Comparison of ENCODE assay signal across 14 mouse cellular contexts in the genomic region with DNA sequence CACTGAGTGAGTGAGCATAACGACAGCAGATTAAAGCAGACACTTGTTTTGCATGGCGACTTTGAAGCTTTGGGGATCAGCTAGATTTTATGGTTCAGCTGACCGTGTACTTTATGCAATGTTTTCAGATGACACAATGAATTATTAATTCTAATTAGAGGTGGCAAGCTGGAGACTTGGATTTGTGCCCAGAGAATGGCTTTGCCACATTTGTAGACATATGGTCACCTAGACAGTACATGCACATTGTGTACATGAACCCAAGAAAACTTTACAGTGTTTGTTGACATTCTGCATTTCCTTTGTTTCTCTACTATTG. TPM values are rescaled to one million over a fixed set of nuclear protein-coding genes. Genes with fewer than 3 reads are reported as not detected.
DNase-seq lines count a peak whose midpoint lies in the region; ATAC-seq lines count a peak whose summit lies in the region.
"Had no signal": no experiment of that assay in that cellular context is flagged by ENCODE, and none has a peak within 500 bp of the region (broad histone marks: within the 10 kb centered on the region; RNA-seq: fewer than 3 reads in every experiment).

No protein-coding gene starts in this region.

- H3K27ac ChIP-seq in forebrain, embryonic 12.5 days, result no peak overlapping the region
- no peak overlapping the region for H3K27ac ChIP-seq in forebrain, embryonic 10.5 days
- no peak overlapping the region for H3K27ac ChIP-seq in hindbrain, embryonic 16.5 days (ENCODE audit: low read depth, low read length)
- H3K27ac ChIP-seq in heart, embryonic 11.5 days (ENCODE audit: low read depth, low read length), result no peak overlapping the region
- H3K27ac ChIP-seq: kidney, embryonic 15.5 days; limb, embryonic 13.5 days had no signal

- DNase-seq in forebrain, embryonic 10.5 days (ENCODE audit: extremely low spot score, low spot score), result no peak
- peak; percentile 73 for DNase-seq in Muller cell, postnatal 12 days (ENCODE audit: inconsistent ontology term)
- peak; percentile 86 for DNase-seq in cerebellum, adult 9-10 months
- DNase-seq in ovary, postnatal 14 days (ENCODE audit: low spot score), result no peak
- DNase-seq in thymus, postnatal 25 days, result no peak
- DNase-seq: heart, postnatal 4 days; layer of hippocampus, postnatal 36 days; lung, embryonic 14.5 days had no signal

- H3K36me3 ChIP-seq in forebrain, embryonic 12.5 days (replicated peaks), result no peaks in the 10 kb centered on the region
- H3K36me3 ChIP-seq in forebrain, embryonic 10.5 days (replicated peaks), result no peaks in the 10 kb centered on the region
- H3K36me3 ChIP-seq in hindbrain, embryonic 16.5 days (ENCODE audit: control insufficient read depth, insufficient read depth, low read length), result no peaks in the 10 kb centered on the region
- H3K36me3 ChIP-seq in heart, embryonic 11.5 days (ENCODE audit: control insufficient read depth, insufficient read depth, low read length), result no peaks in the 10 kb centered on the region
- H3K36me3 ChIP-seq: kidney, embryonic 15.5 days; limb, embryonic 13.5 days had no signal

- no peak overlapping the region for H3K9ac ChIP-seq in forebrain, embryonic 12.5 days
- H3K9ac ChIP-seq in hindbrain, embryonic 16.5 days (ENCODE audit: low read depth, low read length), result no peak overlapping the region
- H3K9ac ChIP-seq in heart, embryonic 11.5 days (ENCODE audit: low read depth, low read length), result no peak overlapping the region
- H3K9ac ChIP-seq: kidney, embryonic 15.5 days; limb, embryonic 13.5 days; lung, embryonic 14.5 days had no signal

- no peak overlapping the region for H3K4me3 ChIP-seq in forebrain, embryonic 12.5 days (replicated peaks)
- no peak overlapping the region for H3K4me3 ChIP-seq in forebrain, embryonic 10.5 days
- no peak overlapping the region for H3K4me3 ChIP-seq in hindbrain, embryonic 16.5 days (ENCODE audit: low read length)
- no peak overlapping the region for H3K4me3 ChIP-seq in heart, embryonic 11.5 days (ENCODE audit: low read depth, low read length)
- H3K4me3 ChIP-seq: kidney, embryonic 15.5 days; limb, embryonic 13.5 days; megakaryocyte, embryonic 14.5 days had no signal

- ATAC-seq in forebrain, embryonic 12.5 days (ENCODE audit: low FRiP score), result peak; percentile 64; the same call in 1 of the 2 replicates
- peak; percentile 88 for ATAC-seq in hindbrain, embryonic 16.5 days
- no peak for ATAC-seq in heart, embryonic 11.5 days (replicated peaks; ENCODE audit: insufficient number of reproducible peaks, low FRiP score, low TSS enrichment)

- H3K9me3 ChIP-seq in forebrain, embryonic 12.5 days, result no peaks in the 10 kb centered on the region
- no peaks in the 10 kb centered on the region for H3K9me3 ChIP-seq in forebrain, embryonic 10.5 days
- H3K9me3 ChIP-seq in hindbrain, embryonic 16.5 days (ENCODE audit: control insufficient read depth, low read length), result no peaks in the 10 kb centered on the region
- H3K9me3 ChIP-seq in heart, embryonic 11.5 days (replicated peaks; ENCODE audit: control insufficient read depth, low read length), result no peaks in the 10 kb centered on the region
- H3K9me3 ChIP-seq: kidney, embryonic 15.5 days; limb, embryonic 13.5 days had no signal

- WGBS in forebrain, embryonic 12.5 days, result 32% methylated on average over 3 of the region's 3 CpGs
- WGBS in forebrain, embryonic 10.5 days, result 71% methylated on average over 3 of the region's 3 CpGs
- WGBS in hindbrain, embryonic 16.5 days, result 30% methylated on average over 3 of the region's 3 CpGs
- 72% methylated on average over 3 of the region's 3 CpGs for WGBS in heart, embryonic 11.5 days (ENCODE audit: insufficient replicate concordance)

- H3K4me2 ChIP-seq in forebrain, embryonic 12.5 days, result no peak overlapping the region
- H3K4me2 ChIP-seq in hindbrain, embryonic 16.5 days (ENCODE audit: low read length), result no peak overlapping the region
- no peak overlapping the region for H3K4me2 ChIP-seq in heart, embryonic 11.5 days
- H3K4me2 ChIP-seq: kidney, embryonic 15.5 days; limb, embryonic 13.5 days; lung, embryonic 14.5 days had no signal

- no peaks in the 10 kb centered on the region for H3K27me3 ChIP-seq in forebrain, embryonic 12.5 days
- H3K27me3 ChIP-seq in forebrain, embryonic 10.5 days (ENCODE audit: poor library complexity, severe bottlenecking), result no peaks in the 10 kb centered on the region
- no peaks in the 10 kb centered on the region for H3K27me3 ChIP-seq in hindbrain, embryonic 16.5 days (replicated peaks; ENCODE audit: control insufficient read depth, insufficient read depth, low read length)
- no peaks in the 10 kb centered on the region for H3K27me3 ChIP-seq in heart, embryonic 11.5 days (ENCODE audit: control insufficient read depth, insufficient read depth, low read length)
- H3K27me3 ChIP-seq: kidney, embryonic 15.5 days; limb, embryonic 13.5 days; megakaryocyte, embryonic 14.5 days had no signal

- H3K4me1 ChIP-seq in forebrain, embryonic 12.5 days, result no peaks in the 10 kb centered on the region
- no peaks in the 10 kb centered on the region for H3K4me1 ChIP-seq in forebrain, embryonic 10.5 days
- H3K4me1 ChIP-seq in hindbrain, embryonic 16.5 days (ENCODE audit: control insufficient read depth, insufficient read depth, low read depth, low read length), result no peaks in the 10 kb centered on the region
- H3K4me1 ChIP-seq in heart, embryonic 11.5 days (ENCODE audit: control insufficient read depth, insufficient read depth, low read length), result no peaks in the 10 kb centered on the region
- H3K4me1 ChIP-seq: limb, embryonic 13.5 days; megakaryocyte, embryonic 14.5 days had no signal

RNA-seq across cellular contexts. Expression of a gene that starts 57.1 kb away (rescaled TPM):
- 1.7 and 2.4 TPM in 2 replicates for polyA plus RNA-seq in forebrain, embryonic 12.5 days (2016; fragmentation: Nextera tagmentation; extraction: Ambion mirVana)
- 0.95 and 1.0 TPM in 2 replicates for polyA plus RNA-seq in forebrain, embryonic 10.5 days (2016; fragmentation: Nextera tagmentation; extraction: Ambion mirVana)
- polyA plus RNA-seq in hindbrain, embryonic 16.5 days (2015; fragmentation: Nextera tagmentation; extraction: Ambion mirVana), result 5.4 and 5.6 TPM in 2 replicates
- polyA plus RNA-seq in heart, embryonic 11.5 days (2014; fragmentation: Nextera tagmentation; extraction: Ambion mirVana), result 0.23 and 0.24 TPM in 2 replicates

Comparison
In these comparisons a context has a peak if more than half of its experiments do, and no peak if none do; other contexts are left out.
1. DNase-seq: peak in Muller cell, postnatal 12 days (single experiment) and cerebellum, adult 9-10 months (single experiment); none in forebrain, embryonic 10.5 days (single experiment), ovary, postnatal 14 days (single experiment) and thymus, postnatal 25 days (single experiment).